Mouse (Mus musculus) bone marrow, adult 2 months (tissue): ENCODE measurements around the gene Cgref1. TPM values are rescaled to one million over a fixed set of nuclear protein-coding genes. Genes with fewer than 3 reads are reported as not detected.

Experiments
- H3K27ac ChIP-seq: fragments of 200-500 bp; 2 replicates; pipeline ENCODE4 v1.5.1; 2012; ENCODE audit warnings: low read depth, mild to moderate bottlenecking, control low read depth, inconsistent platforms, low read length; ENCODE audit not compliant: control insufficient read depth, poor library complexity, insufficient read depth
- H3K4me1 ChIP-seq: fragments of 200-500 bp; 2 replicates; pipeline ENCODE4 v1.6.1; 2011; ENCODE audit warnings: low read length; ENCODE audit not compliant: control insufficient read depth, insufficient read depth
- H3K4me3 ChIP-seq: fragments of 200-500 bp; replicated peaks from 2 replicates; pipeline ENCODE3; 2011; ENCODE audit warnings: mild to moderate bottlenecking, low read depth, low read length, control low read depth; ENCODE audit not compliant: control insufficient read depth
- CTCF ChIP-seq: fragments of 200-500 bp; IDR thresholded peaks from 2 replicates; pipeline ENCODE4 v1.5.1; 2011; ENCODE audit warnings: low read length, control low read depth; ENCODE audit not compliant: control insufficient read depth, insufficient read depth
- POLR2A ChIP-seq: fragments of 200-500 bp; IDR thresholded peaks from 2 replicates; pipeline ENCODE4 v1.6.1; 2011; ENCODE audit warnings: low read depth, mild to moderate bottlenecking, control low read depth, low read length, borderline replicate concordance; ENCODE audit not compliant: control insufficient read depth
- WGBS: fragments of 180-500 bp; shearing (Covaris S2); methylation state at CpG from one replicate; pipeline ENCODE4 v1.1.7; 2018; 5-methylcytosine and 5-hydroxymethylcytosine counted together
- polyA plus RNA-seq: library from polyadenylated mRNA; stranded (reverse); fragments of >200 nt; gene quantifications from 2 replicates; pipeline ENCODE4 v1.2.4, GENCODE M21; 2011; ENCODE audit warnings: low replicate concordance; ENCODE audit not compliant: missing spikeins, insufficient read depth, insufficient read length

The Cgref1 gene
- polyA plus RNA-seq, 1 experiment: 1.0 TPM

GRCm38 (mm10) chr5:30943004-30943403 is 2.4 kb downstream of the Cgref1 start:
- Histone ChIP-seq H3K4me1 (no peaks in the 10 kb centered on the region), H3K4me3 (no peak overlapping the region), H3K27ac (no peak overlapping the region)
- TF ChIP-seq CTCF (peak; percentile 38; the same call in 1 of the 2 replicates), POLR2A (no peak)
- 93% methylated on average over 2 of the region's 2 CpGs for WGBS

GRCm38 (mm10) chr5:30934725-30935461 is 10.5 kb downstream of the Cgref1 start:
- WGBS: 85% methylated on average over 5 of the region's 5 CpGs
- no peak for TF ChIP-seq CTCF
- no peak for TF ChIP-seq POLR2A
- Histone ChIP-seq H3K4me1 (no peaks in the 10 kb centered on the region), H3K27ac (no peak overlapping the region), H3K4me3 (no peak overlapping the region)

GRCm38 (mm10) chr5:30933705-30934104 is 11.7 kb downstream of the Cgref1 start:
- 73% methylated on average over 5 of the region's 5 CpGs for WGBS
- Histone ChIP-seq H3K4me1 (no peaks in the 10 kb centered on the region), H3K27ac (no peak overlapping the region), H3K4me3 (no peak overlapping the region)
- TF ChIP-seq POLR2A: no peak

GRCm38 (mm10) chr5:30931378-30931777 is 14.0 kb downstream of the Cgref1 start:
- no peak overlapping the region for H3K27ac ChIP-seq
- no peaks in the 10 kb centered on the region for H3K4me1 ChIP-seq
- TF ChIP-seq CTCF: no peak
- no peak for TF ChIP-seq POLR2A
- H3K4me3 ChIP-seq: no peak overlapping the region
- 76% methylated on average over 4 of the region's 4 CpGs for WGBS

DNA sequence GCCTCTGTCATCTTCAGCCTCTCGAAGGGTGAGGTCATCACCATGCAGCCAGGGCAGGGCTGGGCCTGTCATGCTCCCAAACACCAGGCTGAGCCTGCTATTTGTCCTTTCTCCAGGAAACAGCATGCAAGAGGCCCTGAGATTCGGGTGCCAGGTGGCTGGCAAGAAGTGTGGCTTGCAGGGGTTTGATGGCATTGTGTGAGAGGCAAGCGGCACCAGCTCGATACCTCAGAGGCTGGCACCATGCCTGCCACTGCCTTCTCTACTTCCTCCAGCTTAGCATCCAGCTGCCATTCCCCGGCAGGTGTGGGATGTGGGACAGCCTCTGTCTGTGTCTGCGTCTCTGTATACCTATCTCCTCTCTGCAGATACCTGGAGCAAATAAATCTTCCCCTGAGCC is 14.5 kb downstream of the Cgref1 start:
- TF ChIP-seq CTCF (no peak), POLR2A (no peak)
- Histone ChIP-seq H3K27ac (no peak overlapping the region), H3K4me1 (no peaks in the 10 kb centered on the region), H3K4me3 (no peak overlapping the region)
- 85% methylated on average over 6 of the region's 6 CpGs for WGBS

GRCm38 (mm10) chr5:30930121-30930520 is 15.3 kb downstream of the Cgref1 start:
- TF ChIP-seq CTCF: peak; percentile 62; the same call in 1 of the 2 replicates
- TF ChIP-seq POLR2A: no peak
- WGBS: 66% methylated on average over 4 of the region's 4 CpGs
- Histone ChIP-seq H3K4me1 (no peaks in the 10 kb centered on the region), H3K27ac (no peak overlapping the region), H3K4me3 (no peak overlapping the region)

DNA sequence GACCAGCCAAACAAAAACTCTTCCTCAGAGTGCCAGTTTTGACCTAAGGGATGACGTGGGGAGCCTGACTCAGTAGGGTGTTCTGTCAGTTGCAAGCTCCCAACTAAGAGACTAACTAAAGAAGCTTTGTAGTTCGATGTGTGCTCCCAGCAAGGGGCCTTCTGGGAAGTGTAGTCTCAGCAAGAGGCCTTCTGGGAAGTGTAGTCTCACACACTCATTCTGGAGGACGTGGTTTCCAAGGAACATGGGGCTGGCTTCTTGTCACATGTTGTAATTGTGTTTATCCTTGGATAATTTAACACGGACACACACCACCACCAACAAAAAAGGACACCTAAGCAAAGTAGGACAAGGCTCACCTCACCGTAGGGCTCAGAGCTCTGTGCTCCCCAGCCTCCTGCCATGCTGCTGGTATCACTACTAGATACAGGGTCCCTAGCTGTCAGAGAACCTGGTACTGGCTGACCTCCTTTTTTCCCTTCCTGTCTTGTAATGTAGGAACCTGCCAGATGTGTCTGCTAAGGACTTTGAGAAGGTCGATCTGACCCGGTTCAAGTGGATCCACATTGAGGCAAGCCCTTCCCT is 17.4 kb downstream of the Cgref1 start:
- Histone ChIP-seq H3K4me1 (no peaks in the 10 kb centered on the region), H3K27ac (no peak overlapping the region), H3K4me3 (no peak overlapping the region)
- 58% methylated on average over 7 of the region's 7 CpGs for WGBS
- TF ChIP-seq CTCF: no peak
- no peak for TF ChIP-seq POLR2A

GRCm38 (mm10) chr5:30926073-30926472 is 19.3 kb downstream of the Cgref1 start:
- TF ChIP-seq CTCF (no peak), POLR2A (no peak)
- 82% methylated on average over 2 of the region's 2 CpGs for WGBS
- no peaks in the 10 kb centered on the region; the same call in 1 of the 2 replicates for H3K4me1 ChIP-seq
- H3K4me3 ChIP-seq: no peak overlapping the region
- no peak overlapping the region for H3K27ac ChIP-seq
